Mouse (Mus musculus) C2C12 (cell line): ENCODE measurements around the gene Sdccag8.

Source experiments
- CTCF ChIP-seq: IDR thresholded peaks from one replicate; pipeline ENCODE4 v1.5.1; 2011; ENCODE audit not compliant: control insufficient read depth, insufficient read depth, insufficient read length
- FOSL1 ChIP-seq: IDR thresholded peaks from one replicate; pipeline ENCODE4 v1.8.0; 2011; ENCODE audit warnings: mild to moderate bottlenecking, low read length; ENCODE audit not compliant: poor library complexity, insufficient read depth, severe bottlenecking
- MAX ChIP-seq: IDR thresholded peaks from one replicate; pipeline ENCODE4 v1.6.1; 2011; ENCODE audit warnings: mild to moderate bottlenecking, control low read depth
- MYOD1 ChIP-seq: IDR thresholded peaks from one replicate; pipeline ENCODE4 v1.6.1; 2011; ENCODE audit warnings: low read depth; ENCODE audit not compliant: control insufficient read depth, insufficient read length
- MYOG ChIP-seq: IDR thresholded peaks from one replicate; pipeline ENCODE4 v1.6.1; 2011; ENCODE audit not compliant: control insufficient read depth, insufficient read length; ENCODE audit errors: extremely low read depth
- USF1 ChIP-seq: IDR thresholded peaks from one replicate; pipeline ENCODE4 v1.6.1; 2011; ENCODE audit warnings: low read depth, mild to moderate bottlenecking, control low read depth, moderate library complexity

GRCm38 (mm10) chr1:176933319-176933718, 118.9 kb downstream of the Sdccag8 start:
- TF ChIP-seq CTCF: no peak
- no peak for TF ChIP-seq FOSL1
- no peak for TF ChIP-seq MYOG
- TF ChIP-seq USF1: no peak
- no peak for TF ChIP-seq MAX
- TF ChIP-seq MYOD1: no peak
